In the genomic region with DNA sequence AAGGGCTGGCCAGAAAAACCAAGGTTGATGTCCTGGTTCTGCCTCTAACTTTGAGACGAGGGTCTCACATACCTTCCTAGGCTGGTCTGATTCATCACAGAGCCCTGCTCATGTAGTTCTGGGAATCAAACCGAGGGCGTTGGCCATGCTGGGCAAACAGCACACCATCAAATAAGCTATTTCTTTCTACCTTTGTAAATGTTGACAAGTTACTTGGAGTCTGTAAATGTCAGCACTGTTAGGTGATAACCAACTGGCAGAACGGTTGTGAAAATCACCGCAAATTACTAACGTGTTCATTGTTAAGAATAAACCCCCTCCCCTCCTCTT, we compare ENCODE assay signal across 14 mouse cellular contexts. TPM values are rescaled to one million over a fixed set of nuclear protein-coding genes. Genes with fewer than 3 reads are reported as not detected.
A peak's percentile ranks its signal among the peaks of the same experiment; 100 is the strongest.
DNase-seq lines count a peak whose midpoint lies in the region; ATAC-seq and TF ChIP-seq lines count a peak whose summit lies in the region.
"Had no signal": no experiment of that assay in that cellular context is flagged by ENCODE, and none has a peak within 500 bp of the region (broad histone marks: within the 10 kb centered on the region; RNA-seq: fewer than 3 reads in every experiment).

No protein-coding gene starts in this region.

- H3K9ac ChIP-seq in forebrain, embryonic 11.5 days (ENCODE audit: low read length): peak overlapping the region; percentile 3; the same call in 1 of the 2 replicates
- H3K9ac ChIP-seq in forebrain, postnatal 0 days: no peak overlapping the region
- H3K9ac ChIP-seq in midbrain, postnatal 0 days (replicated peaks; ENCODE audit: low read length, poor library complexity, severe bottlenecking): no peak overlapping the region
- H3K9ac ChIP-seq in limb, embryonic 13.5 days: peak overlapping the region; percentile 27; the same call in 1 of the 2 replicates
- no peak overlapping the region for H3K9ac ChIP-seq in stomach, postnatal 0 days (ENCODE audit: low read length)

- no peak overlapping the region for H3K4me3 ChIP-seq in forebrain, embryonic 11.5 days (ENCODE audit: low read depth, low read length)
- no peak overlapping the region for H3K4me3 ChIP-seq in forebrain, postnatal 0 days (ENCODE audit: low read depth, low read length)
- H3K4me3 ChIP-seq in midbrain, embryonic 10.5 days: peak overlapping the region; percentile 26
- no peak overlapping the region for H3K4me3 ChIP-seq in midbrain, postnatal 0 days (ENCODE audit: low read depth, low read length)
- no peak overlapping the region for H3K4me3 ChIP-seq in limb, embryonic 13.5 days
- no peak overlapping the region for H3K4me3 ChIP-seq in stomach, postnatal 0 days (ENCODE audit: low read depth, low read length)

- peaks cover 2% of the 10 kb centered on the region; the same call in 1 of the 2 replicates for H3K27me3 ChIP-seq in forebrain, embryonic 11.5 days (ENCODE audit: control insufficient read depth, insufficient read depth, low read length)
- no peaks in the 10 kb centered on the region for H3K27me3 ChIP-seq in forebrain, postnatal 0 days (ENCODE audit: insufficient read depth, low read length)
- peaks cover 43% of the 10 kb centered on the region for H3K27me3 ChIP-seq in midbrain, embryonic 10.5 days (ENCODE audit: low read depth, poor library complexity, severe bottlenecking)
- no peaks in the 10 kb centered on the region; the same call in 1 of the 2 replicates for H3K27me3 ChIP-seq in midbrain, postnatal 0 days (ENCODE audit: insufficient read depth, low read length)
- H3K27me3 ChIP-seq in limb, embryonic 13.5 days: peaks cover 6% of the 10 kb centered on the region; the same call in 1 of the 2 replicates
- no peaks in the 10 kb centered on the region for H3K27me3 ChIP-seq in stomach, postnatal 0 days (ENCODE audit: control insufficient read depth, insufficient read depth, low read length)

- TF ChIP-seq CTCF in forebrain, postnatal 0 days (IDR thresholded peaks at IDR 0.05; ENCODE audit: low read depth): no peak
- no peak for TF ChIP-seq CTCF in midbrain, postnatal 0 days (IDR thresholded peaks at IDR 0.05)
- no peak for TF ChIP-seq CTCF in stomach, postnatal 0 days (IDR thresholded peaks at IDR 0.05; ENCODE audit: low read depth)

- H3K4me2 ChIP-seq in forebrain, embryonic 11.5 days (ENCODE audit: low read depth, low read length, severe bottlenecking): peak overlapping the region; percentile 31; the same call in 1 of the 2 replicates
- no peak overlapping the region for H3K4me2 ChIP-seq in forebrain, postnatal 0 days (ENCODE audit: low read depth)
- no peak overlapping the region for H3K4me2 ChIP-seq in midbrain, postnatal 0 days (ENCODE audit: low read depth, low read length, poor library complexity, severe bottlenecking)
- peak overlapping the region; percentile 32 for H3K4me2 ChIP-seq in limb, embryonic 13.5 days (replicated peaks)
- H3K4me2 ChIP-seq in stomach, postnatal 0 days (replicated peaks; ENCODE audit: low read depth): no peak overlapping the region

- H3K27ac ChIP-seq in forebrain, embryonic 11.5 days (ENCODE audit: low read depth, low read length): no peak overlapping the region
- H3K27ac ChIP-seq in forebrain, postnatal 0 days (ENCODE audit: low read depth, low read length): no peak overlapping the region
- peak overlapping the region; percentile 61 for H3K27ac ChIP-seq in midbrain, embryonic 10.5 days (replicated peaks)
- no peak overlapping the region for H3K27ac ChIP-seq in midbrain, postnatal 0 days (ENCODE audit: low read depth, low read length)
- H3K27ac ChIP-seq in limb, embryonic 13.5 days: no peak overlapping the region
- H3K27ac ChIP-seq in stomach, postnatal 0 days (replicated peaks): no peak overlapping the region

- no peak for TF ChIP-seq EP300 in stomach, postnatal 0 days (optimal IDR thresholded peaks at IDR 0.05)

- H3K9me3 ChIP-seq in forebrain, embryonic 11.5 days (ENCODE audit: control insufficient read depth, low read length): no peaks in the 10 kb centered on the region
- H3K9me3 ChIP-seq in forebrain, postnatal 0 days (ENCODE audit: low read length): no peaks in the 10 kb centered on the region
- no peaks in the 10 kb centered on the region for H3K9me3 ChIP-seq in midbrain, embryonic 10.5 days (replicated peaks)
- no peaks in the 10 kb centered on the region for H3K9me3 ChIP-seq in midbrain, postnatal 0 days (ENCODE audit: low read length)
- no peaks in the 10 kb centered on the region for H3K9me3 ChIP-seq in limb, embryonic 13.5 days
- H3K9me3 ChIP-seq in stomach, postnatal 0 days (ENCODE audit: control insufficient read depth, low read length): no peaks in the 10 kb centered on the region
- H3K9me3 ChIP-seq: G1E had no signal

- peak; percentile 26; the same call in 1 of the 2 replicates for ATAC-seq in forebrain, embryonic 11.5 days (replicated peaks; ENCODE audit: low FRiP score)
- no peak for ATAC-seq in forebrain, postnatal 0 days
- no peak for ATAC-seq in midbrain, postnatal 0 days (ENCODE audit: low FRiP score)
- no peak for ATAC-seq in limb, embryonic 13.5 days (ENCODE audit: low FRiP score, low read depth)
- ATAC-seq in stomach, postnatal 0 days (ENCODE audit: low FRiP score, low TSS enrichment): peak; percentile 57; the same call in 1 of the 2 replicates
- ATAC-seq: activated CD4-positive, CD25-positive, alpha-beta regulatory T cell, adult 4 months; lung, postnatal 0 days had no signal

- no peak for DNase-seq in forebrain, embryonic 11.5 days (ENCODE audit: low spot score)
- no peak for DNase-seq in forebrain, postnatal 0 days
- DNase-seq in midbrain, embryonic 10.5 days (ENCODE audit: low spot score): no peak
- DNase-seq in midbrain, postnatal 0 days (ENCODE audit: low spot score): no peak
- peak; percentile 41 for DNase-seq in stomach, postnatal 0 days (ENCODE audit: low spot score)
- DNase-seq in layer of hippocampus, adult 9-11 months: no peak
- no peak for DNase-seq in kidney, postnatal 4 days
- DNase-seq: cerebellum, adult 9-11 months; heart, postnatal 36 days; kidney, adult 9 months had no signal

- peaks cover 10% of the 10 kb centered on the region; the same call in 1 of the 2 replicates for H3K4me1 ChIP-seq in forebrain, embryonic 11.5 days (replicated peaks; ENCODE audit: control insufficient read depth, insufficient read depth, low read length)
- H3K4me1 ChIP-seq in forebrain, postnatal 0 days (ENCODE audit: insufficient read depth): no peaks in the 10 kb centered on the region
- H3K4me1 ChIP-seq in midbrain, embryonic 10.5 days: peaks cover 24% of the 10 kb centered on the region
- no peaks in the 10 kb centered on the region for H3K4me1 ChIP-seq in midbrain, postnatal 0 days (ENCODE audit: insufficient read depth, low read length)
- H3K4me1 ChIP-seq in limb, embryonic 13.5 days: peaks cover 18% of the 10 kb centered on the region
- H3K4me1 ChIP-seq in stomach, postnatal 0 days (replicated peaks; ENCODE audit: control insufficient read depth, insufficient read depth): 0 out of 2 replicates have a peak, but pooled peaks cover 2% of the 10 kb centered on the region

- H3K36me3 ChIP-seq in forebrain, embryonic 11.5 days (ENCODE audit: control insufficient read depth, insufficient read depth, low read length): no peaks in the 10 kb centered on the region
- H3K36me3 ChIP-seq in forebrain, postnatal 0 days (ENCODE audit: insufficient read depth): no peaks in the 10 kb centered on the region
- H3K36me3 ChIP-seq in midbrain, embryonic 10.5 days: no peaks in the 10 kb centered on the region
- H3K36me3 ChIP-seq in midbrain, postnatal 0 days (ENCODE audit: insufficient read depth, low read length): no peaks in the 10 kb centered on the region
- H3K36me3 ChIP-seq in limb, embryonic 13.5 days: no peaks in the 10 kb centered on the region
- no peaks in the 10 kb centered on the region for H3K36me3 ChIP-seq in stomach, postnatal 0 days (ENCODE audit: control insufficient read depth, insufficient read depth, low read length)
- H3K36me3 ChIP-seq: G1E had no signal

- 18% methylated on average over 6 of the region's 6 CpGs for WGBS in forebrain, embryonic 11.5 days
- WGBS in forebrain, postnatal 0 days: 23% methylated on average over 6 of the region's 6 CpGs
- 33% methylated on average over 6 of the region's 6 CpGs for WGBS in midbrain, embryonic 10.5 days
- WGBS in midbrain, postnatal 0 days: 28% methylated on average over 6 of the region's 6 CpGs
- WGBS in limb, embryonic 13.5 days: 28% methylated on average over 6 of the region's 6 CpGs
- 18% methylated on average over 6 of the region's 6 CpGs for WGBS in stomach, postnatal 0 days

RNA-seq across cellular contexts. Expression of a gene that starts 5.1 kb away (rescaled TPM):
- 125 and 140 TPM in 2 replicates for polyA plus RNA-seq in forebrain, embryonic 11.5 days (2014; fragmentation: Nextera tagmentation; extraction: Ambion mirVana)
- 80.7 and 82.2 TPM in 2 replicates for total RNA-seq in forebrain, postnatal 0 days (2014; rRNA removed)
- 48.2 and 59.3 TPM in 2 replicates for polyA plus RNA-seq in forebrain, postnatal 0 days (2015; fragmentation: Nextera tagmentation; extraction: Ambion mirVana)
- 101 and 109 TPM in 2 replicates for polyA plus RNA-seq in midbrain, embryonic 10.5 days (2016; fragmentation: Nextera tagmentation; extraction: Ambion mirVana)
- total RNA-seq in midbrain, postnatal 0 days (2014; rRNA removed): 54.4 and 74.2 TPM in 2 replicates
- 32.7 and 42.7 TPM in 2 replicates for polyA plus RNA-seq in midbrain, postnatal 0 days (2015; fragmentation: Nextera tagmentation; extraction: Ambion mirVana)
- 78.3 and 83.2 TPM in 2 replicates for polyA plus RNA-seq in limb, embryonic 13.5 days (2015; fragmentation: Nextera tagmentation; extraction: Ambion mirVana)
- 49.4 and 52.5 TPM in 2 replicates for polyA plus RNA-seq in stomach, postnatal 0 days (2015; fragmentation: Nextera tagmentation; extraction: Ambion mirVana)

RNA-seq across cellular contexts. Expression of a gene that starts 17.9 kb away (rescaled TPM):
- 75.2 and 78.5 TPM in 2 replicates for polyA plus RNA-seq in forebrain, embryonic 11.5 days (2014; fragmentation: Nextera tagmentation; extraction: Ambion mirVana)
- 55.2 and 60.4 TPM in 2 replicates for total RNA-seq in forebrain, postnatal 0 days (2014; rRNA removed)
- 70.0 and 76.7 TPM in 2 replicates for polyA plus RNA-seq in forebrain, postnatal 0 days (2015; fragmentation: Nextera tagmentation; extraction: Ambion mirVana)
- polyA plus RNA-seq in midbrain, embryonic 10.5 days (2016; fragmentation: Nextera tagmentation; extraction: Ambion mirVana): 85.4 and 87.1 TPM in 2 replicates
- 40.7 and 52.5 TPM in 2 replicates for total RNA-seq in midbrain, postnatal 0 days (2014; rRNA removed)
- polyA plus RNA-seq in midbrain, postnatal 0 days (2015; fragmentation: Nextera tagmentation; extraction: Ambion mirVana): 74.4 and 74.9 TPM in 2 replicates
- 80.4 and 81.8 TPM in 2 replicates for polyA plus RNA-seq in limb, embryonic 13.5 days (2015; fragmentation: Nextera tagmentation; extraction: Ambion mirVana)
- polyA plus RNA-seq in stomach, postnatal 0 days (2015; fragmentation: Nextera tagmentation; extraction: Ambion mirVana): 77.2 and 81.8 TPM in 2 replicates

RNA-seq across cellular contexts. Expression of a gene that starts 59.6 kb away (rescaled TPM):
- 38.3 and 41.4 TPM in 2 replicates for polyA plus RNA-seq in forebrain, embryonic 11.5 days (2014; fragmentation: Nextera tagmentation; extraction: Ambion mirVana)
- 13.2 and 18.7 TPM in 2 replicates for total RNA-seq in forebrain, postnatal 0 days (2014; rRNA removed)
- 26.3 and 36.7 TPM in 2 replicates for polyA plus RNA-seq in forebrain, postnatal 0 days (2015; fragmentation: Nextera tagmentation; extraction: Ambion mirVana)
- 42.6 and 46.5 TPM in 2 replicates for polyA plus RNA-seq in midbrain, embryonic 10.5 days (2016; fragmentation: Nextera tagmentation; extraction: Ambion mirVana)
- 11.4 and 12.3 TPM in 2 replicates for total RNA-seq in midbrain, postnatal 0 days (2014; rRNA removed)
- 40.1 and 41.5 TPM in 2 replicates for polyA plus RNA-seq in midbrain, postnatal 0 days (2015; fragmentation: Nextera tagmentation; extraction: Ambion mirVana)
- polyA plus RNA-seq in limb, embryonic 13.5 days (2015; fragmentation: Nextera tagmentation; extraction: Ambion mirVana): 56.6 and 57.5 TPM in 2 replicates
- 70.7 and 74.7 TPM in 2 replicates for polyA plus RNA-seq in stomach, postnatal 0 days (2015; fragmentation: Nextera tagmentation; extraction: Ambion mirVana)

Comparison
In these comparisons a context has a peak if more than half of its experiments do, and no peak if none do; other contexts are left out.
1. ATAC-seq: peak in forebrain, embryonic 11.5 days (single experiment) and stomach, postnatal 0 days (single experiment); none in forebrain, postnatal 0 days (single experiment), midbrain, postnatal 0 days (single experiment) and limb, embryonic 13.5 days (single experiment).
2. H3K4me2 ChIP-seq: peak in forebrain, embryonic 11.5 days (single experiment) and limb, embryonic 13.5 days (single experiment); none in forebrain, postnatal 0 days (single experiment), midbrain, postnatal 0 days (single experiment) and stomach, postnatal 0 days (single experiment).
3. H3K9ac ChIP-seq: peak in forebrain, embryonic 11.5 days (single experiment) and limb, embryonic 13.5 days (single experiment); none in forebrain, postnatal 0 days (single experiment), midbrain, postnatal 0 days (single experiment) and stomach, postnatal 0 days (single experiment).